Mouse (Mus musculus): Measurements from ENCODE around the gene Arpc5l. TPM values are rescaled to one million over a fixed set of nuclear protein-coding genes. Genes with fewer than 3 reads are reported as not detected.

Gene Arpc5l
- polyA plus RNA-seq, 1 experiment from 2014 or later: 113 TPM

DNA sequence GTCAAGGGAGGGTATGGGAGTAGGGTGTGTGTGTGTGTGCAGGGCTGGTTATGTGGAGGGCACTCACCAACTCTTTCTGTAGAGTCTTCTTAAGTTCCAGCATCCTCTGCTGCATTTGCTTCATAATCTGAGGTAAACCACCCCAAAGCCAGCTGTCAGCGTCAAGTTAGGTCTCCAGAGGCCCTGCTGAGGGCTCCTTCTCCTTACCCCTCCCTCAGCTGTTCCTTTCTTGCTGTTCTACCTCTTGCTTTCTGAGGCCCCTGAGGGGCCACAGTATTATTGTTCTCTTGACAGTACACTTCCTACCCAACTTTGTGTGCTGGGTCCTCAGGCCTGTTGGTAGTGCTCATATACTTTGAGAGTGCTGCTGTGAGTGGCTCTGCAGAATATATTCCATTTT lies 14.9 kb downstream of the Arpc5l start:
- no peaks in the 10 kb centered on the region for H3K9me3 ChIP-seq (ENCODE audit: control insufficient read depth, low read length)
- WGBS: 82% methylated on average over 1 of the region's 1 CpGs
- peaks cover 53% of the 10 kb centered on the region for H3K36me3 ChIP-seq (ENCODE audit: control insufficient read depth, insufficient read depth, low read length)
- H3K4me3 ChIP-seq (ENCODE audit: low read length): no peak overlapping the region
- H3K4me1 ChIP-seq (replicated peaks; ENCODE audit: control insufficient read depth, insufficient read depth, low read length): no peaks in the 10 kb centered on the region
- H3K9ac ChIP-seq (ENCODE audit: low read length): no peak overlapping the region
- no peak overlapping the region for H3K27ac ChIP-seq (ENCODE audit: low read length)
- ATAC-seq (ENCODE audit: low read depth): no peak
- no peak overlapping the region for H3K4me2 ChIP-seq (ENCODE audit: low read depth, low read length)
- no peaks in the 10 kb centered on the region for H3K27me3 ChIP-seq (ENCODE audit: control insufficient read depth, insufficient read depth, low read depth, low read length)

DNA sequence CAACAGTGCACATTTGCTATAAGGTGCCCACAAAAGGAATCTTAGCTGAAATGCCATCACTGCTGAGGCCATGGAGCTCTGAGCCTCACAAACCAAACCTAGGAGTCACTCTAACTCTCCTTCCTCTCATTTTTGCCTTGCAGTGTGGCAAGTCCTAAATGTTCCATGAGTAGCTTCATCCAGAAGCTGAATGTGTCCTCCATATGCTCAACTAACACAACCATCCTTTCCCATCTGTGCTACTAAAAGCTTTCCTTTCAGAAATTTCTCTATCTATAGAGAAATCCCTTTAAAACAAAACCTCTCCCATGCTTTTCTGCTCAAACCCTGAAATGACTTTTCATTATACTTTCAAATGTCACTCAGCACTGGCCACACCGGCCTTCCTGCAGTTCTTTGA lies 26.5 kb downstream of the Arpc5l start:
- ATAC-seq (ENCODE audit: low read depth): no peak
- Histone ChIP-seq H3K27ac (ENCODE audit: low read length) (no peak overlapping the region), H3K27me3 (ENCODE audit: control insufficient read depth, insufficient read depth, low read depth, low read length) (no peaks in the 10 kb centered on the region), H3K9me3 (ENCODE audit: control insufficient read depth, low read length) (no peaks in the 10 kb centered on the region), H3K4me3 (ENCODE audit: low read length) (no peak overlapping the region), H3K4me2 (ENCODE audit: low read depth, low read length) (no peak overlapping the region), H3K4me1 (replicated peaks; ENCODE audit: control insufficient read depth, insufficient read depth, low read length) (no peaks in the 10 kb centered on the region), H3K9ac (ENCODE audit: low read length) (no peak overlapping the region), H3K36me3 (ENCODE audit: control insufficient read depth, insufficient read depth, low read length) (peaks cover 33% of the 10 kb centered on the region)
- WGBS: 98% methylated on average over 1 of the region's 1 CpGs

DNA sequence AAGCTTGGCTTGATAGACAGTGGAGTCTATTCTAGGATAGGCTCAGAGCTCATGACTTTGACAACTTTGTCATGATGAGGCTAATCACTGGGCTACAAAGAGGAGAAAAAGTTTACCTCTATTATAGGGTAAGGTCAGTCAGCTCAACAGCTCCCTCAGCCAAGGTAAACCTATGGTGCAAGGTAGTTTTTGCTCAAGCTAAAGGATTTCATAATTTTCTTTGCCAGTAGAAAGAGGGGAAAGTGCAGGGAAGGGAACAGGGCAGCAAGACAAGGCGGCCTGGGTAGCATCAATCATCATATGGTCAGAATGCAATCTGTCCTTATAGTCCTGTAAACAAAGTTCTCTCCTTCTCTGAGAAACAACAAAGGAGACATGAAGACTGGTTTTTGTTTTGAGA lies 35.1 kb downstream of the Arpc5l start:
- no peak overlapping the region for H3K27ac ChIP-seq (ENCODE audit: low read length)
- H3K27me3 ChIP-seq (ENCODE audit: control insufficient read depth, insufficient read depth, low read depth, low read length): no peaks in the 10 kb centered on the region
- H3K9me3 ChIP-seq (ENCODE audit: control insufficient read depth, low read length): no peaks in the 10 kb centered on the region
- H3K9ac ChIP-seq (ENCODE audit: low read length): no peak overlapping the region
- no peak overlapping the region for H3K4me2 ChIP-seq (ENCODE audit: low read depth, low read length)
- no peaks in the 10 kb centered on the region for H3K4me1 ChIP-seq (replicated peaks; ENCODE audit: control insufficient read depth, insufficient read depth, low read length)
- H3K4me3 ChIP-seq (ENCODE audit: low read length): no peak overlapping the region
- 100% methylated on average over 1 of the region's 1 CpGs for WGBS
- H3K36me3 ChIP-seq (ENCODE audit: control insufficient read depth, insufficient read depth, low read length): peaks cover 16% of the 10 kb centered on the region
- ATAC-seq (ENCODE audit: low read depth): no peak

DNA sequence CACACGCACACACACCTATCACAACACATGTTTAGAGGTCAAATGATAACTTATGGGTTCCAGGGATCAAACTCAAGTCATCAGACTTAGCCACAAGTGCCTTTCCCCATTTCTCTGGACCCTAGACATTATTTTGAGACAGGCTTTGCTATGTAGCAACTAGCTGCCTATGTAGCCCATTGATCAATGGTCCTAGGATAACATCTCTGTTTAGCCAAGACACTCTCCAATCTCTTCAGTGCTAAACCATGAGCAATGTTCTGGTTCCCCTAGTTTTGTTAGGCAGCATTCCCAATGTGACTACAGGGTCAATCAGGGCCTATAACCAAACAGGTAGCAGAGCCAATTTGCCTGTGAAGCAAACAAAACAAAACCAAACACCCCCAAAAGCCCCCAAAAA lies 43.4 kb downstream of the Arpc5l start:
- 98% methylated on average over 1 of the region's 1 CpGs for WGBS
- Histone ChIP-seq H3K4me1 (replicated peaks; ENCODE audit: control insufficient read depth, insufficient read depth, low read length) (no peaks in the 10 kb centered on the region), H3K36me3 (ENCODE audit: control insufficient read depth, insufficient read depth, low read length) (peaks cover 19% of the 10 kb centered on the region), H3K4me2 (ENCODE audit: low read depth, low read length) (no peak overlapping the region), H3K9me3 (ENCODE audit: control insufficient read depth, low read length) (no peaks in the 10 kb centered on the region), H3K9ac (ENCODE audit: low read length) (no peak overlapping the region), H3K27me3 (ENCODE audit: control insufficient read depth, insufficient read depth, low read depth, low read length) (no peaks in the 10 kb centered on the region), H3K4me3 (ENCODE audit: low read length) (no peak overlapping the region), H3K27ac (ENCODE audit: low read length) (no peak overlapping the region)
- ATAC-seq (ENCODE audit: low read depth): no peak

DNA sequence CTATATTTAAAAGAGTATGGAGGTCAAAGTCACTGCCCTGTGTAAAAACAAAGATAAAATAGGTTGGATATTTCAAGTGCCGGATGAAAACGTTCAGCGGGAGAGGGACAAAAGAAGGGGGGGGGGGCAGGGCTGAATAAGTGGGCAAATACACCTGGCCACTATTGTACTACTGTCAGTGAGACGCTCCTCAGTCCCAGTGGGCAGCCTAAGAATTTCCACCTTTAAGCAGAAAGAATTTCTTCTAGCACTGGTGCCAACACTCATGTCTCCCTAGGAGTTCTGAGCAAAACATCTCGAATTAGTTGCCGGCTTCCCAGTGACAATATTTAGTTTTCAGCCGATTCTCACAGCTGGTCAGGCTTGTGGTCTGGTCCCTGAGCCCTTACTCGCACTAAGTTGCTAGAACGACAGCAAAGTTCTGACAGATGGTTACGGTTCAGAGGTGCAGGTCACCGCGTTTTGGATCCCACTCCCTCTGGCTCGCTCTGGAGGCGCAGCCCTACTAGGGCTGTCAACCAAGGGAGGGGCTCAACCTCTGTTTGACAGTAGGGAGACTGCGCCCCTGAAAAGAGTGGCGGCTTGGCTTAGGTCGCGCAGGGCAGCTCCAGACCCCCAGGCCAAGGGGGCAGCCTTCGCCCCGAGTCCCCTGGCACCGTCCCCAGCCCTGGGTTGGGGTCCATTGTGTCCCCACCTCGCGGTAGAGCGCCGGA lies 59.7 kb downstream of the Arpc5l start:
- peak overlapping the region; percentile 94 for H3K27ac ChIP-seq (ENCODE audit: low read length)
- H3K9me3 ChIP-seq (ENCODE audit: control insufficient read depth, low read length): no peaks in the 10 kb centered on the region
- H3K27me3 ChIP-seq (ENCODE audit: control insufficient read depth, insufficient read depth, low read depth, low read length): no peaks in the 10 kb centered on the region
- ATAC-seq (ENCODE audit: low read depth): peak; percentile 81
- H3K4me2 ChIP-seq (ENCODE audit: low read depth, low read length): peak overlapping the region; percentile 89
- H3K9ac ChIP-seq (ENCODE audit: low read length): peak overlapping the region; percentile 99
- peak overlapping the region; percentile 95 for H3K4me3 ChIP-seq (ENCODE audit: low read length)
- H3K4me1 ChIP-seq (replicated peaks; ENCODE audit: control insufficient read depth, insufficient read depth, low read length): peaks cover 6% of the 10 kb centered on the region
- peaks cover 5% of the 10 kb centered on the region; the same call in 1 of the 2 replicates for H3K36me3 ChIP-seq (ENCODE audit: control insufficient read depth, insufficient read depth, low read length)
- 3% methylated on average over 21 of the region's 25 CpGs for WGBS

Other genes starting within 250 kb of the Arpc5l start
- gene Nr6a1, start 77.7 kb upstream of the Arpc5l start, polyA plus RNA-seq (2015; fragmentation: Nextera tagmentation; extraction: Ambion mirVana): 0.60 and 0.79 TPM in 2 replicates
- 7.5 and 7.7 TPM in 2 replicates for gene Olfml2a, start 73.4 kb upstream of the Arpc5l start, polyA plus RNA-seq (2015; fragmentation: Nextera tagmentation; extraction: Ambion mirVana)
- gene Wdr38, start 7.9 kb upstream of the Arpc5l start, polyA plus RNA-seq (2015; fragmentation: Nextera tagmentation; extraction: Ambion mirVana): 2.1 and 3.4 TPM in 2 replicates
- gene Rpl35, start 276 bp downstream of the Arpc5l start, polyA plus RNA-seq (2015; fragmentation: Nextera tagmentation; extraction: Ambion mirVana): 827 and 930 TPM in 2 replicates
- 26.1 and 27.1 TPM in 2 replicates for gene Golga1, start 60.2 kb downstream of the Arpc5l start, polyA plus RNA-seq (2015; fragmentation: Nextera tagmentation; extraction: Ambion mirVana)
- gene Scai, start 185.4 kb downstream of the Arpc5l start, polyA plus RNA-seq (2015; fragmentation: Nextera tagmentation; extraction: Ambion mirVana): 8.3 and 9.0 TPM in 2 replicates
- gene Ppp6c, start 221.1 kb downstream of the Arpc5l start, polyA plus RNA-seq (2015; fragmentation: Nextera tagmentation; extraction: Ambion mirVana): 86.0 and 87.9 TPM in 2 replicates

Measured in lung, embryonic 16.5 days (tissue).